Mouse (Mus musculus) lung, postnatal 0 days (tissue): ENCODE results near the gene Mpp3.

Source experiments
- CTCF ChIP-seq: IDR thresholded peaks from 2 replicates; pipeline ENCODE4 v1.5.1; 2016; ENCODE audit warnings: antibody characterized with exemption, mild to moderate bottlenecking
- EP300 ChIP-seq: IDR thresholded peaks from 2 replicates; pipeline ENCODE4 v1.6.1; 2016; ENCODE audit warnings: antibody characterized with exemption, mild to moderate bottlenecking, control low read depth

GRCm38 (mm10) chr11:102044691-102045212, 16.5 kb upstream of the Mpp3 start:
- no peak for TF ChIP-seq CTCF
- no peak for TF ChIP-seq EP300
